Mouse (Mus musculus) liver, embryonic 12.5 days (tissue): Measurements from ENCODE around the gene Enpp3. TPM values are rescaled to one million over a fixed set of nuclear protein-coding genes. Genes with fewer than 3 reads are reported as not detected.

Experiments
- ATAC-seq: fragments of 200-750 bp; cut with Nextera tagmentation; 2 replicates; pipeline ENCODE4 v1.8.0; 2017; ENCODE audit warnings: moderate number of reproducible peaks, mild to moderate bottlenecking, moderate library complexity
- H3K27ac ChIP-seq: fragments of 300-500 bp; sonication (generic); 2 replicates; pipeline ENCODE4 v1.5.1; 2016; ENCODE audit warnings: mild to moderate bottlenecking
- H3K27me3 ChIP-seq: fragments of 300-500 bp; sonication (generic); replicated peaks from 2 replicates; pipeline ENCODE4 v1.6.1; 2016; ENCODE audit warnings: mild to moderate bottlenecking, moderate library complexity
- H3K36me3 ChIP-seq: fragments of 300-500 bp; sonication (generic); 2 replicates; pipeline ENCODE4 v1.6.1; 2016; ENCODE audit warnings: mild to moderate bottlenecking, moderate library complexity
- H3K4me1 ChIP-seq: fragments of 300-500 bp; sonication (generic); 2 replicates; pipeline ENCODE4 v1.6.1; 2016
- H3K4me2 ChIP-seq: fragments of 300-500 bp; sonication (generic); 2 replicates; pipeline ENCODE4 v1.6.1; 2016; ENCODE audit warnings: mild to moderate bottlenecking, moderate library complexity
- H3K4me3 ChIP-seq: fragments of 300-500 bp; sonication (generic); 2 replicates; pipeline ENCODE4 v1.5.1; 2016; ENCODE audit warnings: mild to moderate bottlenecking, moderate library complexity
- H3K9ac ChIP-seq: fragments of 300-500 bp; sonication (generic); 2 replicates; pipeline ENCODE4 v1.6.1; 2016; ENCODE audit warnings: mild to moderate bottlenecking, moderate library complexity
- H3K9me3 ChIP-seq: fragments of 300-500 bp; sonication (generic); replicated peaks from 2 replicates; pipeline ENCODE4 v1.6.1; 2016; ENCODE audit warnings: mild to moderate bottlenecking, moderate library complexity
- WGBS: fragments of 180-500 bp; shearing (Covaris S2); methylation state at CpG from one replicate; pipeline ENCODE4 v1.1.7; 2016; ENCODE audit not compliant: insufficient replicate concordance; 5-methylcytosine and 5-hydroxymethylcytosine counted together
- polyA plus RNA-seq: library from polyadenylated mRNA; unstranded; fragments of >200 nt; fragmentation: Nextera tagmentation; extraction: Ambion mirVana; gene quantifications from 2 replicates; pipeline ENCODE4 v1.2.1, GENCODE M21; 2016

The Enpp3 gene
- polyA plus RNA-seq = 1.3 and 2.1 TPM in 2 replicates

DNA sequence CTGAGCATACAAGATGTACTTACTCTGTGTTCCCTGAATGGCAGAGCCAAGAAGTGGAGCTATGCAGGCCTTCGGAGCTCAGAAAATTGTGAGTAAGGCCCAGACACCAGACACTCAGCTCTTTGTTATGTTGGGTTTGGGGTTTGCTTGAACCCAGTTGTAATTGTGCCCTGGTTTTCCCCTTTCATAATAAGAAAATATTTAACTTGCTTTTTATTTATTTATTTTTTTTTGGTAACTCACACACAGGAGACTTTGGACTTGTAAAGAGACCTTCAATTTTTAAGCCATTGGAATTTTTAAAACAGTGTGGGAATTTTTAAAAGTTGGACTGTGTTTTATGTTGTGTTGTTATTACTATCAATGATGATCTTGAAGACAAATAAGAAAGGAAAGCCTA is at the start of gene Enpp3:
Gene Enpp3, minus strand, starts transcription at position 148 of the 400 bp plus-strand sequence.
- WGBS = 68% methylated on average over 1 of the region's 1 CpGs
- H3K9ac ChIP-seq = no peak within 1 kb of the TSS
- no peak for ATAC-seq
- no peak within 1 kb of the TSS for H3K4me2 ChIP-seq
- H3K27me3 ChIP-seq = no peaks in the 10 kb centered on the region
- no peak within 1 kb of the TSS for H3K27ac ChIP-seq
- H3K4me1 ChIP-seq = peaks cover 7% of the 10 kb centered on the region
- no peaks in the 10 kb centered on the region for H3K36me3 ChIP-seq
- no peak within 1 kb of the TSS for H3K4me3 ChIP-seq
- peaks cover 3% of the 10 kb centered on the region; the same call in 1 of the 2 replicates for H3K9me3 ChIP-seq

DNA sequence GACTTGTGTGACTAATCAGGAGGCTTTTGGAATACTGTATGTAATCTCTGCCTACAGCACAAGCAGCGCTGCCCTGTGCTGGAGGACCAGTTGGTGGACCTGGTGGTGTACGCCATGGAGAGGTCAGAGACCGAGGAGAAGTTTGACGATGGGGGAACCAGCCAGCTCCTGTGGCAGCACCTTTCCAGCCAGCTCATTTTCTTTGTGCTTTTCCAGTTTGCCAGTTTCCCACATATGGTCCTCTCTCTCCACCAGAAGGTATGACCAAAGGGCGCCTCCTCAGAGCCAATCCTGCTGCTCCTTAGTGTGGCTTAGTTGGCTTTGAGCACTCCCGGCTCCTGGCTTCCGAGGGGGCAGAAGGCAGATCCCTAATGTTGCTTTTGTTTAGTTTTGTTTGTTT is 45.7 kb upstream of the Enpp3 start:
- H3K9ac ChIP-seq = no peak overlapping the region
- H3K4me1 ChIP-seq = no peaks in the 10 kb centered on the region
- no peak overlapping the region for H3K4me3 ChIP-seq
- no peak overlapping the region for H3K4me2 ChIP-seq
- peaks cover 87% of the 10 kb centered on the region for H3K36me3 ChIP-seq
- no peaks in the 10 kb centered on the region for H3K27me3 ChIP-seq
- 87% methylated on average over 7 of the region's 7 CpGs for WGBS
- H3K9me3 ChIP-seq = no peaks in the 10 kb centered on the region
- no peak for ATAC-seq
- no peak overlapping the region for H3K27ac ChIP-seq

DNA sequence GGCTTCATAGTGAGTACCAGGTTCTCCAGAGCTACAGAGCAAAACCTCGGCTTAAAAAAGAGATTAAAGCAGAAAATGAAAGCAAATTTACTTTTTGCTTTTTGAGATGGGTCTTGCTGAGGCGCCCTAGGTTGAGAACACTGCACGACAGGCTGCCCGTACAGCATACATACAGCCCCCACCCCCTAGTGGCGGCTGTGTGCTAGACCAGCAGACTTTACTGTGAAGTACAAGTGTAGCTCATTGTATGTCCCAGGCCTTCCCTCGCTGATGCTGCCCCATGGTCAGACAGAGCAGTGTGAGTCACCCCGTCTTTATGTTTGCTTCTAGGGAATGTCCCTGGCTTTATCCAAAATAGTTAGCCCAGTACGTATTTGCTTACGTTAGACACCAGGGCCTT is 43.4 kb upstream of the Enpp3 start:
- peaks cover 89% of the 10 kb centered on the region for H3K36me3 ChIP-seq
- no peak overlapping the region for H3K9ac ChIP-seq
- WGBS = 74% methylated on average over 9 of the region's 9 CpGs
- H3K4me1 ChIP-seq = no peaks in the 10 kb centered on the region
- no peaks in the 10 kb centered on the region for H3K9me3 ChIP-seq
- no peak overlapping the region for H3K4me2 ChIP-seq
- ATAC-seq = 0 out of 2 replicates have a peak, but pooled peaks have one; percentile 46
- H3K4me3 ChIP-seq = no peak overlapping the region
- no peaks in the 10 kb centered on the region for H3K27me3 ChIP-seq
- H3K27ac ChIP-seq = no peak overlapping the region

DNA sequence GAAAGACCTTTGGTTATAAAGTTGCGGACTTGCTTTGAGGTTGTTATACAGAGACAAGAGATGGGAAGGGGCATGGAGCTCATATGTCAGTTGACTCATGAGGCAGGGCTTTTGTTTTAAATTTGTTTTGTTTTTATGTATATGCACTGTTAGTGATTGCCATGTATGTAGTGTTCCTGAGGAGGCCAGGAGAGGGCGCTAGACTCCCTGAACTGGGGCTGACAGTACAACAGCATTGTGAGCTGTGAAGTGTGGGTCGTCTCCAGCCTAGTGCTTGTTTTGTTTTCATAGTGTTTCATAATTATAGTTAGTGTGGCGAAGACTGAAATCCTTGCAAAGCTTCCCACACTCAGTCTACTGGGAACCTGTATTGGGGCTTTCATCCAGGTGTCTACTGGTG is 31.0 kb upstream of the Enpp3 start:
- no peaks in the 10 kb centered on the region for H3K9me3 ChIP-seq
- no peak for ATAC-seq
- no peak overlapping the region for H3K9ac ChIP-seq
- no peak overlapping the region for H3K4me3 ChIP-seq
- no peak overlapping the region for H3K27ac ChIP-seq
- no peak overlapping the region for H3K4me2 ChIP-seq
- H3K36me3 ChIP-seq = peaks cover 71% of the 10 kb centered on the region
- peaks cover 3% of the 10 kb centered on the region; the same call in 1 of the 2 replicates for H3K4me1 ChIP-seq
- H3K27me3 ChIP-seq = no peaks in the 10 kb centered on the region
- WGBS = 67% methylated on average over 4 of the region's 4 CpGs

DNA sequence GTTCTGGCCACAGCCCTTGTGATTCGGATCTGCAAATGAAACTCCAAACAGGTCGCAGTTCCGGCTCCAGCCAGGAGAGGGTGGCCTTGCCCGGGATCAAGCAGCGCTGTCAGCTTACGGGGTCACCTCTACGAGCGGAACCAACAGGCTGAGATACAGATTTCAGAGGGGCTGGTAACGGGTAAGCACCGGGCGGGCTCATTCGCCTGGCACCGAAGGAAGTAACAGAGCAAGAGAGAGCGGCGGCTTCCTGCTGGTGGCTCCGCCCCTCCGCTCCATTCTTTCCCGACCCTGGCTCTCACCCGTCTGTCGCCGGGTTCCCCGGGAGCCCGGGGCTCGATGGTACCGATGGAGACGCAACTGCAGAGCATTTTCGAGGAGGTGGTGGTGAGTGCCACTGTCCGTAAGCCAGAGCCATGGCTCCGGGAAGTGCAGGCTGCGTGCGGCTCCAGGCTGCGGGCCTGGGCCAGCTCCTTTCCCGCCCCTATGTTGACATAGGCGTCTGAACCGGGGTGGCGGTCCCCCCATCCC is 27.2 kb upstream of the Enpp3 start, which contains the start of gene Med23:
Gene Med23, plus strand, starts transcription at position 227 of the 531 bp plus-strand sequence.
- under 1% methylated on average over 36 of the region's 36 CpGs for WGBS

DNA sequence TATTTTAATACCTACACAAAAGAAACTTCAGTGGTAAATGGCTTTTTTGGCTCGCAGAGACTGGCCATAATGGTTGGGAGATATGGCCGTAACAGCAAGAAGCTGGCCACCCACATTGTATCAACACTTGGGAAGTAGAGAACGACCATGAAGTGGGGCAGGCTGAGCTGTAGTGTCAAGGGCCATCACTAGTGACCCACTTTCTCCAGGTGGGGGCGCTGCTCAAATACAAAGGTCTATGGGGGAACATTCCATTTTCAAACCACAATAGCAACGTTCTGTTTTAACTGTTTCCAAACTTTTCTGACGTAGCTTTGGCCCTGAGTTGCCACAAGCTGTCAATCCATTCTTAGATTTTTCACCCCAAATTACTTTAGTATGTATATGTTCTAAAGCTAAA is 21.8 kb upstream of the Enpp3 start:
- Histone ChIP-seq H3K36me3 (no peaks in the 10 kb centered on the region), H3K9me3 (no peaks in the 10 kb centered on the region), H3K4me3 (no peak overlapping the region), H3K9ac (no peak overlapping the region), H3K4me1 (no peaks in the 10 kb centered on the region), H3K27ac (no peak overlapping the region), H3K27me3 (no peaks in the 10 kb centered on the region), H3K4me2 (no peak overlapping the region)
- 62% methylated on average over 6 of the region's 6 CpGs for WGBS
- ATAC-seq = no peak

More for the DNA sequence above, 27.2 kb upstream of the Enpp3 start, which contains the start of gene Med23:
- peaks cover 35% of the 10 kb centered on the region for H3K36me3 ChIP-seq
- peak within 1 kb of the TSS; percentile 54 for H3K27ac ChIP-seq
- peak within 1 kb of the TSS; percentile 96 for H3K4me3 ChIP-seq
- H3K4me2 ChIP-seq = peak within 1 kb of the TSS; percentile 76
- H3K9me3 ChIP-seq = no peaks in the 10 kb centered on the region
- peak; percentile 100 for ATAC-seq
- peak within 1 kb of the TSS; percentile 90 for H3K9ac ChIP-seq
- no peaks in the 10 kb centered on the region for H3K27me3 ChIP-seq
- peaks cover 3% of the 10 kb centered on the region; the same call in 1 of the 2 replicates for H3K4me1 ChIP-seq

DNA sequence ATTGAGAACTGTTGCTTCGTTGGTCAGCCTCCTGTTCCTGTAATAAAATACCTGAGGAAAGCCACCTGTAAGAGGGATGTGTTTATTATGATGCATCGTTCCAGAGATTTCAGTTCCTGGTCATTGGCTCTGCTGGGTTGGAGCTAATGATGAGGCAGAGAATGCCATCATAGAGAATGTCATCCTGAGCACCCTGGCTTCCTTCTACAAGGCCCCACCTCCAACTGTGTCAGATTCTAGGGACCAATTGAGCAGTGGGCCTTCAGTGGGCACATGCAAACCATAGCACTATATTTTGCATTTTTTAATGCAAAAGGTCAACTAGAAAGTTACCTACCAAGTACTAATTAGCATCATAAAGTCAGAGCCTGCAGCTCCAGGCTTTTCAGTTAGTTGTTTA is 20.5 kb upstream of the Enpp3 start:
- 80% methylated on average over 2 of the region's 2 CpGs for WGBS
- no peaks in the 10 kb centered on the region for H3K4me1 ChIP-seq

DNA sequence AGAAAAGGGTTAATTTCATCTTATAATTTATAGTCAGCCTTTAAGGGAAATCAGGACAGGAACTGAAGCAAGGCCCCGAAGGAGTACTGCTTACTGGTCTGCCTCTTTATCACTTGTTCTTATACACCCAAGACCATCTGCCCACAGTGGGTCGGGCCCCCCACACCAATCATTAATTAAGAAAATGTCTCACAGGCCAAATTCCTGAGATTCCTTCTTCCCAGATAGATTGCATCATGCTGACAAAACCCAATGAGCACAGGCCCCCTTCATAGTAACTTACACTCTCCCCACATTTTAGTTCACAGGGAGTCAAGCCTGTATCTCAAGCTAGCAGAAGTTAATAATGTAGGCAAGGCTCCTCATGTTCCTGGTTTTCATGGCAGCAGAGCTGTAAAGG is 625 bp downstream of the Enpp3 start:
- Histone ChIP-seq H3K9ac (no peak overlapping the region), H3K4me1 (peaks cover 7% of the 10 kb centered on the region), H3K27ac (no peak overlapping the region), H3K27me3 (no peaks in the 10 kb centered on the region), H3K9me3 (peaks cover 6% of the 10 kb centered on the region; the same call in 1 of the 2 replicates), H3K4me2 (no peak overlapping the region), H3K36me3 (no peaks in the 10 kb centered on the region), H3K4me3 (no peak overlapping the region)
- 57% methylated on average over 2 of the region's 2 CpGs for WGBS
- no peak for ATAC-seq

More for the DNA sequence above, 20.5 kb upstream of the Enpp3 start:
- H3K4me2 ChIP-seq = no peak overlapping the region
- H3K27ac ChIP-seq = no peak overlapping the region
- H3K9ac ChIP-seq = no peak overlapping the region
- H3K36me3 ChIP-seq = no peaks in the 10 kb centered on the region
- H3K4me3 ChIP-seq = no peak overlapping the region
- no peaks in the 10 kb centered on the region for H3K9me3 ChIP-seq
- no peaks in the 10 kb centered on the region for H3K27me3 ChIP-seq
- no peak for ATAC-seq

DNA sequence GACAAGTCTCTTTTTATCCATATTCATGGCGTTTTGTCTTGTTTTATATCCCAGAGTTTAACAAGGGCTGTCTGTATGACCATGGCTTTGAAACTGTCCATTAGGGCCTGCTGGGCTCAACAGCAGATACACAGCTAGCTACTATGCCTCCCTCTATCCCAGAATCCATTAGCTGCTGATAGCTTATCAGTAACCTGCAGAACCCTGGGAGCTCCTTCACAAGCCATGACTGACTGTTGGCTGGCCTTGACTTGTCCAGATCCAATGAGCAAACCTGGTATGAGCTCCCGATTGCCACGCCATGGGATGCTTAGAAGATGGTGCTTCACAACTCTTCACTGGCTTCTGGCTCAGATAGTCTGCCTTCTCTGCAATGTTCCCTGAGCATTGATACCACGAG is 1.8 kb downstream of the Enpp3 start:
- Histone ChIP-seq H3K4me2 (no peak overlapping the region), H3K4me3 (no peak overlapping the region), H3K9ac (no peak overlapping the region), H3K9me3 (peaks cover 6% of the 10 kb centered on the region; the same call in 1 of the 2 replicates), H3K4me1 (peaks cover 7% of the 10 kb centered on the region), H3K27me3 (no peaks in the 10 kb centered on the region), H3K27ac (no peak overlapping the region), H3K36me3 (no peaks in the 10 kb centered on the region)
- 71% methylated on average over 4 of the region's 4 CpGs for WGBS
- ATAC-seq = peak; percentile 81

DNA sequence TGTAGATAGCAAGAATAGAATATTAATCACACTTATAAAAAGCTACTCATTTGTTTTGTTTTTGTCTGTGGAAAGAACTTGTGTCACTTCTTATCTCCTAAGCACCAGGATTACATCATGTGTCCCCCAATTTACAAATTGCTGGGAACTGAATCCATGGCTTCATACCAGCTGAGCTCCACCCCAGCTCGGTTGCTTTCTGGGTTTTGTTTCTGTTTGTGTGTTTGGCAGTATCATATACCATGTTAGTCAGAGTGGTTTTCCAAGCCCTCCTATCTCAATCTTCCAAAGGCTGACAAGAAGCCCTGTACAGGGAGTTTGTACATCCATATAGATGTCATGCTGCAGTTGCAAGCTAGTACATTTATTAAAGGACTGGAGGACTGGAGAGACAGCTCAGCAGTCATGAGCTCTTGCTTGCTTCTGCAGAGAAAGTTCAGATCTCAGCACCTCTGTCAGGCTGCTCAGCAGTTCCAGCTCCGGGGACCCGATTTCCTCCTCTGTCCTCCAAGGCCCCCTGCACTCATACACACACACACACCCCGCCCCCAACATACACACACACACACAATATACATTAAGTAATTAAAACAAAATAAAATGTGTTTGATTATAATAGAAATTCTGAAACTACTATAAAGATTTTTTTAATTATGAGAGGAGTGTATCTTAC is 6.1 kb downstream of the Enpp3 start:
- Histone ChIP-seq H3K27me3 (no peaks in the 10 kb centered on the region), H3K4me2 (0 out of 2 replicates have a peak overlapping the region, but pooled peaks have one; percentile 12), H3K36me3 (no peaks in the 10 kb centered on the region), H3K9me3 (peaks cover 6% of the 10 kb centered on the region; the same call in 1 of the 2 replicates), H3K4me3 (no peak overlapping the region), H3K27ac (no peak overlapping the region), H3K9ac (no peak overlapping the region), H3K4me1 (peaks cover 12% of the 10 kb centered on the region)
- 70% methylated on average over 4 of the region's 4 CpGs for WGBS
- ATAC-seq = no peak

DNA sequence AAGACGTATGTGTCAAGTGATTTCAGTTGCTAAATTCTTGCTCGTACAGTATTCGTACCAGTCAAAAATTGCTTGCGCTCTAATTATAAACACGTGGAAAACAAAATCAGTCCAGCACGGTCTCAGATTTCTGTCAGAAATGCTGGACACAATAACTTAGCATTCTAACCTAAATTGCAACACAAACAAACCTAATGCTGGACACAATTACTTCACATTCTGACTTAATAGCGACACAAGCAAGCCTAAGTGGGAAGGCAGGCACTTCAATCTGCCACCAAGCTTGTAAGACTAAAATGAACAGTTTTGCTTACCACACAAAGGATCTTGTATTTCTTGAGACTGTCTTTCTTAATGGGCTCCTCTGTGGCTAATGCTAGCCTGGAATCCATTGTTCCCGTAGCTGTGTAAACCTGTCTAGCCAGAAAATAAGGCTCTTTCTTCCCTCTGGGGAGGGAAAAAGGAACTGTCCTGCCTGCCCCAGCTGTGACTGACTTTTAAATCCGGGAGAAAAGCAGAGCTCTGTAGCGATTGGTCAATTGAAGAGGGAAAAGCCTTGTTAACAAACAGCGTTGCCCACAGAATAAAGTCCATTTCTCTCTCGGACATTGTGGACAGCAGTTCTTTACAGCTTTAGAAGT is 6.8 kb downstream of the Enpp3 start:
- Histone ChIP-seq H3K9ac (no peak overlapping the region), H3K4me3 (no peak overlapping the region), H3K4me2 (peak overlapping the region; percentile 12; the same call in 1 of the 2 replicates), H3K27me3 (no peaks in the 10 kb centered on the region), H3K27ac (no peak overlapping the region), H3K9me3 (peaks cover 6% of the 10 kb centered on the region; the same call in 1 of the 2 replicates), H3K36me3 (no peaks in the 10 kb centered on the region), H3K4me1 (peaks cover 9% of the 10 kb centered on the region)
- WGBS = 46% methylated on average over 12 of the region's 12 CpGs
- ATAC-seq = no peak
